Mouse (Mus musculus) c-Kit-positive CD71-negative TER-119-negative erythroid progenitor cells, embryonic 14.5 days (primary cell): ENCODE measurements around the gene Trpv1.

Experiments
- DNase-seq: peaks from one replicate; pipeline ENCODE4 v3.0.0-alpha.2; 2013; ENCODE audit warnings: low read depth

The Trpv1 gene

GRCm38 (mm10) chr11:73235990-73236701, 2.1 kb downstream of the Trpv1 start:
- no peak for DNase-seq

- DNase-seq, result no peak
Measured at GRCm38 (mm10) chr11:73236731-73237130, 2.6 kb downstream of the Trpv1 start.

GRCm38 (mm10) chr11:73242199-73242598, 8.1 kb downstream of the Trpv1 start:
- no peak for DNase-seq

- no peak for DNase-seq
Measured at GRCm38 (mm10) chr11:73242777-73243176, 8.7 kb downstream of the Trpv1 start.

- no peak for DNase-seq
Measured at GRCm38 (mm10) chr11:73257362-73257945, 23.4 kb downstream of the Trpv1 start.

- no peak for DNase-seq
Measured at GRCm38 (mm10) chr11:73258664-73259063, 24.6 kb downstream of the Trpv1 start.

- DNase-seq, result no peak
Measured at GRCm38 (mm10) chr11:73260457-73260856, 26.4 kb downstream of the Trpv1 start.

- DNase-seq, result no peak
Measured at GRCm38 (mm10) chr11:73261385-73261784, 27.3 kb downstream of the Trpv1 start.

GRCm38 (mm10) chr11:73267267-73267666, 33.2 kb downstream of the Trpv1 start, which contains the start of gene Trpv3:
TSS of gene Trpv3 (plus strand) at chr11:73267388.
- DNase-seq, result no peak

- no peak for DNase-seq
Measured at GRCm38 (mm10) chr11:73274821-73275220, 40.7 kb downstream of the Trpv1 start.

GRCm38 (mm10) chr11:73280710-73281109, 46.6 kb downstream of the Trpv1 start:
- DNase-seq, result no peak

GRCm38 (mm10) chr11:73281528-73282027, 47.5 kb downstream of the Trpv1 start:
- peak; percentile 23 for DNase-seq

- DNase-seq, result no peak
Measured at GRCm38 (mm10) chr11:73283369-73283768, 49.3 kb downstream of the Trpv1 start.

GRCm38 (mm10) chr11:73283926-73284325, 49.8 kb downstream of the Trpv1 start:
- no peak for DNase-seq

GRCm38 (mm10) chr11:73284351-73284750, 50.3 kb downstream of the Trpv1 start:
- no peak for DNase-seq

GRCm38 (mm10) chr11:73289621-73290020, 55.5 kb downstream of the Trpv1 start:
- DNase-seq, result no peak

GRCm38 (mm10) chr11:73303123-73303522, 69.0 kb downstream of the Trpv1 start:
- no peak for DNase-seq
